Mouse (Mus musculus) right cerebral cortex, adult 2 months (tissue): ENCODE measurements around the gene Dkk2.

Experiments
- DNase-seq, 2 experiments: peaks; one replicate each; pipeline ENCODE4 v3.0.0; 2021 to 2022; ENCODE audit warnings: low spot score in 2 of 2

The Dkk2 gene

GRCm38 (mm10) chr3:132125227-132125740, 40.2 kb downstream of the Dkk2 start:
- DNase-seq, result no peak

- no peak for DNase-seq
These were observed 44.7 kb downstream of the Dkk2 start for GRCm38 (mm10) chr3:132129730-132130274.

- DNase-seq, result no peak
These were observed 45.7 kb downstream of the Dkk2 start for GRCm38 (mm10) chr3:132130781-132131180.

GRCm38 (mm10) chr3:132131939-132132338, 46.8 kb downstream of the Dkk2 start:
- no peak for DNase-seq

- no peak for DNase-seq
These were observed 49.4 kb downstream of the Dkk2 start for GRCm38 (mm10) chr3:132134502-132134901.

GRCm38 (mm10) chr3:132137802-132138378, 52.8 kb downstream of the Dkk2 start:
- peak in 1 of 2 experiments; percentile 10 for DNase-seq

GRCm38 (mm10) chr3:132141031-132141430, 55.9 kb downstream of the Dkk2 start:
- DNase-seq, result no peak

GRCm38 (mm10) chr3:132149446-132150025, 64.4 kb downstream of the Dkk2 start:
- DNase-seq, result no peak

- DNase-seq, result no peak
These were observed 73.7 kb downstream of the Dkk2 start for GRCm38 (mm10) chr3:132158817-132159216.

GRCm38 (mm10) chr3:132168911-132169310, 83.8 kb downstream of the Dkk2 start:
- DNase-seq, result no peak

GRCm38 (mm10) chr3:132186888-132187552, 101.9 kb downstream of the Dkk2 start:
- DNase-seq, result no peak

- DNase-seq, result no peak
These were observed 116.9 kb downstream of the Dkk2 start for GRCm38 (mm10) chr3:132201950-132202349.

GRCm38 (mm10) chr3:132202665-132203064, 117.6 kb downstream of the Dkk2 start:
- DNase-seq, result no peak

GRCm38 (mm10) chr3:132207469-132207868, 122.4 kb downstream of the Dkk2 start:
- peak; percentile 45 to 47 for DNase-seq

GRCm38 (mm10) chr3:132211260-132211659, 126.2 kb downstream of the Dkk2 start:
- DNase-seq, result no peak

- no peak for DNase-seq
These were observed 134.9 kb downstream of the Dkk2 start for GRCm38 (mm10) chr3:132219977-132220487.

GRCm38 (mm10) chr3:132227622-132228021, 142.5 kb downstream of the Dkk2 start:
- DNase-seq, result no peak
